ENCODE assay signal across 26 mouse cellular contexts in the genomic region with DNA sequence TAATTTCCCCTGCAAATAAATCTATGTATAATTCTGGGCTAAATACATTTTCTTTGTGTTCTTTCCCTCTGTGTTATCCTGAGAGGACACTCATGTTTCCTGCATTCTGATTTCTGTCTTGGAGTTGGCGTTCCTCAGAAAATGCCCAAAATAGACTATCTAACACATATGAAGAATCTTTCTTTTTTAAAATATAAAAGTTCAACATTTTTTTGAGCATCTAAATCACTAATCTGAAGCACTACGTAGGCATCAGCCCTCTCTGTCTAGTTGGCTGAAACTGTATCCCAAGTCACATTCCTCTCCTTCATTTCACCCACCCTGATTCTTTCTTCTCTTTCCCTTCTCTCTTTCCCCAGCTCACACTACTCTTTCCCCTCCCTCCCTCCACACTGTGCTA.
"Had no signal": no experiment of that assay in that cellular context is flagged by ENCODE, and none has a peak within 500 bp of the region (broad histone marks: within the 10 kb centered on the region; RNA-seq: fewer than 3 reads in every experiment).

No protein-coding gene starts in this region.

- H3K27ac ChIP-seq: embryonic facial prominence, embryonic 10.5 days; embryonic facial prominence, embryonic 12.5 days; embryonic facial prominence, embryonic 13.5 days; embryonic facial prominence, embryonic 15.5 days; forebrain, embryonic 10.5 days; forebrain, embryonic 12.5 days; forebrain, embryonic 13.5 days; forebrain, embryonic 15.5 days; gastrocnemius, adult 2 months; heart, adult 2 months had no signal

- DNase-seq: cerebellum, adult 2 months; cerebellum, adult 8-10 months; cerebellum, adult 9-10 months; cerebellum, adult 9-11 months; cerebellum, postnatal 10 days; cerebellum, postnatal 14 days; cerebellum, postnatal 25 days; cerebellum, postnatal 36 days; embryo, embryonic 11 days; forebrain, postnatal 0 days; gastrocnemius, adult 2 months; gastrocnemius, postnatal 14 days; gastrocnemius, postnatal 25 days; gastrocnemius, postnatal 36 days; heart, adult 11 months; heart, adult 18-20 months; heart, adult 2 months had no signal

- H3K4me3 ChIP-seq: embryonic facial prominence, embryonic 10.5 days; embryonic facial prominence, embryonic 12.5 days; embryonic facial prominence, embryonic 13.5 days; embryonic facial prominence, embryonic 15.5 days; erythroblast, embryonic 14.5 days; forebrain, embryonic 10.5 days; forebrain, embryonic 12.5 days; forebrain, embryonic 13.5 days; forebrain, embryonic 15.5 days; gastrocnemius, adult 2 months; heart, adult 2 months had no signal

- H3K4me1 ChIP-seq: embryonic facial prominence, embryonic 12.5 days; forebrain, embryonic 13.5 days; forebrain, embryonic 15.5 days had no signal

- H3K36me3 ChIP-seq: embryonic facial prominence, embryonic 10.5 days; embryonic facial prominence, embryonic 12.5 days; embryonic facial prominence, embryonic 13.5 days; embryonic facial prominence, embryonic 15.5 days; forebrain, embryonic 10.5 days; forebrain, embryonic 12.5 days; forebrain, embryonic 15.5 days had no signal

- H3K27me3 ChIP-seq: embryonic facial prominence, embryonic 12.5 days; embryonic facial prominence, embryonic 13.5 days; embryonic facial prominence, embryonic 15.5 days; forebrain, embryonic 12.5 days; forebrain, embryonic 13.5 days; forebrain, embryonic 15.5 days had no signal
